Mouse (Mus musculus): ENCODE results near the gene Cacna1g. TPM values are rescaled to one million over a fixed set of nuclear protein-coding genes. Genes with fewer than 3 reads are reported as not detected.
"Not testable (repeated sequence)": the region's sequence is repeated elsewhere in the genome, so short reads cannot be mapped to it uniquely, and the experiment has no call there.

Gene Cacna1g
- polyA plus RNA-seq, 1 experiment from 2014 or later = 30.5 TPM

- no peaks in the 10 kb centered on the region for H3K9me3 ChIP-seq (ENCODE audit: control insufficient read depth, low read length)
- DNase-seq (ENCODE audit: low spot score) (no peak), ATAC-seq (ENCODE audit: low read depth) (no peak)
- H3K4me2 ChIP-seq (ENCODE audit: low read depth, low read length) = no peak overlapping the region
- H3K36me3 ChIP-seq (ENCODE audit: control insufficient read depth, insufficient read depth, low read length) = peaks cover 4% of the 10 kb centered on the region
- H3K9ac ChIP-seq (ENCODE audit: low read depth, low read length) = no peak overlapping the region
- H3K4me1 ChIP-seq (ENCODE audit: control insufficient read depth, insufficient read depth, low read length) = peaks cover 15% of the 10 kb centered on the region; the same call in 1 of the 2 replicates
- no peak overlapping the region for H3K27ac ChIP-seq (replicated peaks; ENCODE audit: low read depth, low read length)
- 72% methylated on average over 10 of the region's 10 CpGs for WGBS
- no peak overlapping the region for H3K4me3 ChIP-seq (ENCODE audit: low read depth, low read length)
- H3K27me3 ChIP-seq (replicated peaks; ENCODE audit: control insufficient read depth, insufficient read depth, low read length) = no peaks in the 10 kb centered on the region
Observed at GRCm38 (mm10) chr11:94403757-94404156, 70.2 kb downstream of the Cacna1g start.

- no peak overlapping the region for H3K27ac ChIP-seq (replicated peaks; ENCODE audit: low read depth, low read length)
- no peak overlapping the region for H3K4me3 ChIP-seq (ENCODE audit: low read depth, low read length)
- H3K4me2 ChIP-seq (ENCODE audit: low read depth, low read length) = no peak overlapping the region
- no peaks in the 10 kb centered on the region for H3K27me3 ChIP-seq (replicated peaks; ENCODE audit: control insufficient read depth, insufficient read depth, low read length)
- H3K9me3 ChIP-seq (ENCODE audit: control insufficient read depth, low read length) = no peaks in the 10 kb centered on the region
- no peak for DNase-seq (ENCODE audit: low spot score)
- H3K36me3 ChIP-seq (ENCODE audit: control insufficient read depth, insufficient read depth, low read length) = no peaks in the 10 kb centered on the region
- peaks cover 11% of the 10 kb centered on the region; the same call in 1 of the 2 replicates for H3K4me1 ChIP-seq (ENCODE audit: control insufficient read depth, insufficient read depth, low read length)
- ATAC-seq (ENCODE audit: low read depth) = no peak
- H3K9ac ChIP-seq (ENCODE audit: low read depth, low read length) = no peak overlapping the region
- 76% methylated on average over 5 of the region's 5 CpGs for WGBS
Observed at GRCm38 (mm10) chr11:94402731-94403130, 71.3 kb downstream of the Cacna1g start.

- not testable (repeated sequence) for ATAC-seq (ENCODE audit: low read depth); H3K27me3 ChIP-seq (replicated peaks; ENCODE audit: control insufficient read depth, insufficient read depth, low read length); H3K27ac ChIP-seq (replicated peaks; ENCODE audit: low read depth, low read length); H3K36me3 ChIP-seq (ENCODE audit: control insufficient read depth, insufficient read depth, low read length); H3K4me3 ChIP-seq (ENCODE audit: low read depth, low read length); H3K9ac ChIP-seq (ENCODE audit: low read depth, low read length); H3K4me1 ChIP-seq (ENCODE audit: control insufficient read depth, insufficient read depth, low read length); DNase-seq (ENCODE audit: low spot score); H3K9me3 ChIP-seq (ENCODE audit: control insufficient read depth, low read length); H3K4me2 ChIP-seq (ENCODE audit: low read depth, low read length)
- WGBS = 89% methylated on average over 4 of the region's 4 CpGs
Observed at GRCm38 (mm10) chr11:94402029-94402428, 72.0 kb downstream of the Cacna1g start.

GRCm38 (mm10) chr11:94400996-94401395 lies 73.0 kb downstream of the Cacna1g start:
- Histone ChIP-seq H3K4me1 (ENCODE audit: control insufficient read depth, insufficient read depth, low read length) (peaks cover 8% of the 10 kb centered on the region; the same call in 1 of the 2 replicates), H3K4me3 (ENCODE audit: low read depth, low read length) (no peak overlapping the region), H3K9ac (ENCODE audit: low read depth, low read length) (no peak overlapping the region), H3K4me2 (ENCODE audit: low read depth, low read length) (no peak overlapping the region), H3K9me3 (ENCODE audit: control insufficient read depth, low read length) (no peaks in the 10 kb centered on the region), H3K27ac (replicated peaks; ENCODE audit: low read depth, low read length) (no peak overlapping the region), H3K27me3 (replicated peaks; ENCODE audit: control insufficient read depth, insufficient read depth, low read length) (no peaks in the 10 kb centered on the region), H3K36me3 (ENCODE audit: control insufficient read depth, insufficient read depth, low read length) (no peaks in the 10 kb centered on the region)
- DNase-seq (ENCODE audit: low spot score) (no peak), ATAC-seq (ENCODE audit: low read depth) (no peak)
- 68% methylated on average over 6 of the region's 6 CpGs for WGBS

- H3K27me3 ChIP-seq (replicated peaks; ENCODE audit: control insufficient read depth, insufficient read depth, low read length) = peaks cover 17% of the 10 kb centered on the region
- H3K9me3 ChIP-seq (ENCODE audit: control insufficient read depth, low read length) = no peaks in the 10 kb centered on the region
- no peak for ATAC-seq (ENCODE audit: low read depth)
- H3K36me3 ChIP-seq (ENCODE audit: control insufficient read depth, insufficient read depth, low read length) = no peaks in the 10 kb centered on the region
- H3K27ac ChIP-seq (replicated peaks; ENCODE audit: low read depth, low read length) = no peak overlapping the region
- H3K9ac ChIP-seq (ENCODE audit: low read depth, low read length) = no peak overlapping the region
- WGBS = 84% methylated on average over 7 of the region's 7 CpGs
- no peaks in the 10 kb centered on the region for H3K4me1 ChIP-seq (ENCODE audit: control insufficient read depth, insufficient read depth, low read length)
- DNase-seq (ENCODE audit: low spot score) = no peak
- H3K4me2 ChIP-seq (ENCODE audit: low read depth, low read length) = no peak overlapping the region
- no peak overlapping the region for H3K4me3 ChIP-seq (ENCODE audit: low read depth, low read length)
Observed at GRCm38 (mm10) chr11:94394107-94394506, 79.9 kb downstream of the Cacna1g start.

- not testable (repeated sequence) for H3K9me3 ChIP-seq (ENCODE audit: control insufficient read depth, low read length); H3K4me3 ChIP-seq (ENCODE audit: low read depth, low read length); DNase-seq (ENCODE audit: low spot score); ATAC-seq (ENCODE audit: low read depth); H3K27ac ChIP-seq (replicated peaks; ENCODE audit: low read depth, low read length); H3K4me2 ChIP-seq (ENCODE audit: low read depth, low read length); H3K4me1 ChIP-seq (ENCODE audit: control insufficient read depth, insufficient read depth, low read length); H3K36me3 ChIP-seq (ENCODE audit: control insufficient read depth, insufficient read depth, low read length); H3K9ac ChIP-seq (ENCODE audit: low read depth, low read length)
- peaks cover 17% of the 10 kb centered on the region for H3K27me3 ChIP-seq (replicated peaks; ENCODE audit: control insufficient read depth, insufficient read depth, low read length)
- WGBS = 87% methylated on average over 4 of the region's 4 CpGs
Observed at GRCm38 (mm10) chr11:94393490-94393889, 80.5 kb downstream of the Cacna1g start.

GRCm38 (mm10) chr11:94392672-94393109 lies 81.3 kb downstream of the Cacna1g start, which contains the start of gene Abcc3:
TSS of gene Abcc3 (minus strand) at chr11:94392997.
- H3K4me3 ChIP-seq (ENCODE audit: low read depth, low read length) = peak within 1 kb of the TSS; percentile 31
- H3K27ac ChIP-seq (replicated peaks; ENCODE audit: low read depth, low read length) = no peak within 1 kb of the TSS
- H3K4me1 ChIP-seq (ENCODE audit: control insufficient read depth, insufficient read depth, low read length) = no peaks in the 10 kb centered on the region
- WGBS = 11% methylated on average over 20 of the region's 20 CpGs
- DNase-seq (ENCODE audit: low spot score) (no peak), ATAC-seq (ENCODE audit: low read depth) (0 out of 2 replicates have a peak, but pooled peaks have one; percentile 30)
- no peaks in the 10 kb centered on the region for H3K9me3 ChIP-seq (ENCODE audit: control insufficient read depth, low read length)
- H3K27me3 ChIP-seq (replicated peaks; ENCODE audit: control insufficient read depth, insufficient read depth, low read length) = peaks cover 17% of the 10 kb centered on the region
- H3K36me3 ChIP-seq (ENCODE audit: control insufficient read depth, insufficient read depth, low read length) = no peaks in the 10 kb centered on the region
- H3K9ac ChIP-seq (ENCODE audit: low read depth, low read length) = peak within 1 kb of the TSS; percentile 49; the same call in 1 of the 2 replicates
- H3K4me2 ChIP-seq (ENCODE audit: low read depth, low read length) = peak within 1 kb of the TSS; percentile 52

GRCm38 (mm10) chr11:94391661-94392060 lies 82.3 kb downstream of the Cacna1g start:
- ATAC-seq (ENCODE audit: low read depth) = no peak
- peaks cover 17% of the 10 kb centered on the region for H3K27me3 ChIP-seq (replicated peaks; ENCODE audit: control insufficient read depth, insufficient read depth, low read length)
- H3K4me1 ChIP-seq (ENCODE audit: control insufficient read depth, insufficient read depth, low read length) = no peaks in the 10 kb centered on the region
- H3K4me3 ChIP-seq (ENCODE audit: low read depth, low read length) = no peak overlapping the region
- 86% methylated on average over 10 of the region's 10 CpGs for WGBS
- H3K27ac ChIP-seq (replicated peaks; ENCODE audit: low read depth, low read length) = no peak overlapping the region
- H3K4me2 ChIP-seq (ENCODE audit: low read depth, low read length) = no peak overlapping the region
- no peaks in the 10 kb centered on the region for H3K36me3 ChIP-seq (ENCODE audit: control insufficient read depth, insufficient read depth, low read length)
- no peaks in the 10 kb centered on the region for H3K9me3 ChIP-seq (ENCODE audit: control insufficient read depth, low read length)
- no peak overlapping the region for H3K9ac ChIP-seq (ENCODE audit: low read depth, low read length)
- no peak for DNase-seq (ENCODE audit: low spot score)

- H3K36me3 ChIP-seq (ENCODE audit: control insufficient read depth, insufficient read depth, low read length) = no peaks in the 10 kb centered on the region
- no peak overlapping the region for H3K9ac ChIP-seq (ENCODE audit: low read depth, low read length)
- peaks cover 6% of the 10 kb centered on the region for H3K4me1 ChIP-seq (ENCODE audit: control insufficient read depth, insufficient read depth, low read length)
- WGBS = 88% methylated on average over 6 of the region's 6 CpGs
- DNase-seq (ENCODE audit: low spot score) (no peak), ATAC-seq (ENCODE audit: low read depth) (no peak)
- no peak overlapping the region for H3K4me2 ChIP-seq (ENCODE audit: low read depth, low read length)
- no peak overlapping the region for H3K27ac ChIP-seq (replicated peaks; ENCODE audit: low read depth, low read length)
- H3K9me3 ChIP-seq (ENCODE audit: control insufficient read depth, low read length) = no peaks in the 10 kb centered on the region
- H3K4me3 ChIP-seq (ENCODE audit: low read depth, low read length) = no peak overlapping the region
- peaks cover 17% of the 10 kb centered on the region for H3K27me3 ChIP-seq (replicated peaks; ENCODE audit: control insufficient read depth, insufficient read depth, low read length)
Observed at GRCm38 (mm10) chr11:94390825-94391224, 83.2 kb downstream of the Cacna1g start.

Measured in embryonic facial prominence, embryonic 14.5 days (tissue).